Mouse (Mus musculus): ENCODE data around the gene 4921524J17Rik.

- no peak for TF ChIP-seq MAX (IDR thresholded peaks at IDR 0.05; ENCODE audit: low read length)
- no peak for TF ChIP-seq JUND (IDR thresholded peaks at IDR 0.05; ENCODE audit: low read depth, low read length)
- TF ChIP-seq ETS1 (IDR thresholded peaks at IDR 0.05; ENCODE audit: low read depth, low read length), result no peak
- no peak for TF ChIP-seq CTCF (IDR thresholded peaks at IDR 0.05 in 2 of 3, conservative IDR thresholded peaks at IDR 0.05 in 1 of 3; ENCODE audit: control insufficient read depth in 1 of 3, insufficient read depth in 1 of 3, low read depth in 2 of 3, low read length in 3 of 3, poor library complexity in 1 of 3, severe bottlenecking in 1 of 3)
- TF ChIP-seq BHLHE40 (IDR thresholded peaks at IDR 0.05; ENCODE audit: borderline replicate concordance, low read depth, low read length), result no peak
- no peak for TF ChIP-seq TAL1 (IDR thresholded peaks at IDR 0.05; ENCODE audit: low read length)
- no peak for TF ChIP-seq EP300 (IDR thresholded peaks at IDR 0.05; ENCODE audit: low read depth in 1 of 2, low read length in 2 of 2)
- TF ChIP-seq POLR2A (IDR thresholded peaks at IDR 0.05; ENCODE audit: control insufficient read depth in 1 of 2, insufficient read depth in 1 of 2, low read depth in 1 of 2, low read length in 2 of 2, poor library complexity in 1 of 2), result no peak
Measured at GRCm38 (mm10) chr8:85362211-85362610, 70.4 kb downstream of the 4921524J17Rik start.

All from MEL (cell line).